Mouse (Mus musculus): ENCODE data around the gene Esr1. TPM values are rescaled to one million over a fixed set of nuclear protein-coding genes. Genes with fewer than 3 reads are reported as not detected.
"Not testable (repeated sequence)": the region's sequence is repeated elsewhere in the genome, so short reads cannot be mapped to it uniquely, and the experiment has no call there.

Esr1 gene
- polyA plus RNA-seq, 1 experiment from 2014 or later = 0.32 TPM

DNA sequence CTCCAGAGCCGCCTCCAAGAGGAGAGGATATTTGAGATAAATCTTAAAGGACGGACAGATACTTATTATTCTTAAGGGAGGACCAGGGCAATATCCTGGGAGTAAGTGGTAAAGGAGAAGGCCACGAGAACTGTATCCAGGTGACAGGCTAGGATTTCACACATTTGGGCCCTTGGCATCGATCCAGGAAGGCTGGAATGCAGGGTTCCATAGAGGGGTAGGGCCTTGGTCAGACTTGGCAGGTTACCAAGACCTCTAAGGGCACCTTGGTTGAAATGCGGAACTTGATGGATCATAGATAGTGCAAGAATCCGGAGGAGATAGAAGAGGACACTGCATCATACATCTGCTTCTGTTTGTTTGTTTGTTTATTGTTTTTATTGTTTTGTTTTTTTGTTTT, 24.3 kb downstream of the Esr1 start:
- ATAC-seq (ENCODE audit: insufficient read depth) = no peak
- no peaks in the 10 kb centered on the region for H3K36me3 ChIP-seq (replicated peaks)
- no peaks in the 10 kb centered on the region for H3K4me1 ChIP-seq (replicated peaks)
- no peaks in the 10 kb centered on the region for H3K9me3 ChIP-seq (replicated peaks)
- H3K9ac ChIP-seq = no peak overlapping the region
- no peak overlapping the region for H3K27ac ChIP-seq (replicated peaks)
- no peaks in the 10 kb centered on the region for H3K27me3 ChIP-seq
- H3K4me3 ChIP-seq (replicated peaks) = no peak overlapping the region
- 68% methylated on average over 6 of the region's 6 CpGs for WGBS (ENCODE audit: insufficient replicate concordance)
- no peak overlapping the region for H3K4me2 ChIP-seq

DNA sequence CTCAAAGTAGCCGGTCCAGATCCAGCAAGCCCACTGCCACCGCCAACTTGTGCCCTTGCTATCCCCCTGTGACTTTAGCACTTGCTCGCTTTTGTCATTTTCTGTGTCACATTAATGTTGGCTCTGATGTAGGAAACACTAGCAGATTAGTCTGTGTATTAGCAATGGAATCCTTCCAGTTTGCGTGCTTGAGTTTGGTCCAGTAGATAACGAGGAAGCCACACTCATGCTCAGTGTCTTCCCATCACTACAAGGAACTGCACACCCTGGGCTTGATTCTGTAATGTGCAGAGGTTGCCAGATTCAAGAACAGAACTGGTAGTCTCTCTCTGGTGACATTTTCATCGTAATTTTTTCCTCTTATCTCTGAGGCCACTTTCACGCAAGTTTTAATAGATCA, 34.7 kb downstream of the Esr1 start:
- H3K9me3 ChIP-seq (replicated peaks) = no peaks in the 10 kb centered on the region
- no peaks in the 10 kb centered on the region for H3K4me1 ChIP-seq (replicated peaks)
- no peak overlapping the region for H3K9ac ChIP-seq
- no peak for ATAC-seq (ENCODE audit: insufficient read depth)
- H3K4me3 ChIP-seq (replicated peaks) = no peak overlapping the region
- 65% methylated on average over 7 of the region's 7 CpGs for WGBS (ENCODE audit: insufficient replicate concordance)
- no peaks in the 10 kb centered on the region for H3K27me3 ChIP-seq
- H3K4me2 ChIP-seq = no peak overlapping the region
- H3K36me3 ChIP-seq (replicated peaks) = no peaks in the 10 kb centered on the region
- H3K27ac ChIP-seq (replicated peaks) = no peak overlapping the region

DNA sequence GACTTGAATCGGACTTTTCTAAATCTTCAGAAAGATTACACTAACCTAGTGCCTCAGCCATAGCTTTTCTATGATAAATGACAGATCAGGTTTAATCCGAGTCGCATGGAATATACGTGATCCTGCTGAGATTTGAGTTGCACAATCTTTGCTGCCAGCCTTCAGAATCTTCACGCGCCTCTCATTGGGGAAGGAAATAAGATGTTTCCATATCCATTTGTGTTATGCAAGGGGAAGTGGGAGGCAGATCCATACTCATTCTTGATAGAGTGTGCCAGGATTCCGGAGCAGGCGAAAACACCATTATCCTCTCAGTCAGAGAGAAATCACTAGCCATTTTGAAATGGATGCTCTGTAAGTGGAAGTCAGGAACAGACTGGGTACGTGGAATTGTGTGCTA, 35.5 kb downstream of the Esr1 start:
- ATAC-seq (ENCODE audit: insufficient read depth) = no peak
- no peak overlapping the region for H3K4me3 ChIP-seq (replicated peaks)
- 67% methylated on average over 9 of the region's 9 CpGs for WGBS (ENCODE audit: insufficient replicate concordance)
- H3K4me1 ChIP-seq (replicated peaks) = no peaks in the 10 kb centered on the region
- H3K27ac ChIP-seq (replicated peaks) = no peak overlapping the region
- H3K4me2 ChIP-seq = no peak overlapping the region
- no peaks in the 10 kb centered on the region for H3K9me3 ChIP-seq (replicated peaks)
- no peak overlapping the region for H3K9ac ChIP-seq
- H3K27me3 ChIP-seq = no peaks in the 10 kb centered on the region
- H3K36me3 ChIP-seq (replicated peaks) = no peaks in the 10 kb centered on the region

DNA sequence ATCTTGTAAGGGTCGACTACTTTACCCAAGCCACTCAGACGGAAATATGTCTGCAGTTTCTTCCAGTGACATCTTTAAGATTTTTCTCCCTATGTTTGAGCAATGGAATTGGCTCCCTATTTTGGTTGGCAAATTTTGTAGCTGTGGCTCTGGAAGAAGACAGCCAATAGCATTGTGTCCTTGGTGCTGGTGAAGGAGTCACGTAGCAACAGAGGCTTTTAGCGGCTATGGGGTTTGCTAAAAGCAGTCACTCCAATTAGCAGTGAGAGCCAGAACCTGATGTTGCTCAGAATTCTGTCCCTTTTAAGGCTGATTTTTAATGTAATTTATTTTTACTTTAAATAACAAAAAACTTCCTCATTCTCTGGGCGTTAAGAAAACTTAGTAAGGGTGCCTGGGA, 54.0 kb downstream of the Esr1 start:
- H3K27ac ChIP-seq (replicated peaks) = no peak overlapping the region
- no peak overlapping the region for H3K4me2 ChIP-seq
- WGBS (ENCODE audit: insufficient replicate concordance) = 60% methylated on average over 5 of the region's 5 CpGs
- ATAC-seq (ENCODE audit: insufficient read depth) = no peak
- H3K4me3 ChIP-seq (replicated peaks) = no peak overlapping the region
- H3K9me3 ChIP-seq (replicated peaks) = no peaks in the 10 kb centered on the region
- H3K36me3 ChIP-seq (replicated peaks) = no peaks in the 10 kb centered on the region
- H3K4me1 ChIP-seq (replicated peaks) = no peaks in the 10 kb centered on the region
- no peaks in the 10 kb centered on the region for H3K27me3 ChIP-seq
- no peak overlapping the region for H3K9ac ChIP-seq

DNA sequence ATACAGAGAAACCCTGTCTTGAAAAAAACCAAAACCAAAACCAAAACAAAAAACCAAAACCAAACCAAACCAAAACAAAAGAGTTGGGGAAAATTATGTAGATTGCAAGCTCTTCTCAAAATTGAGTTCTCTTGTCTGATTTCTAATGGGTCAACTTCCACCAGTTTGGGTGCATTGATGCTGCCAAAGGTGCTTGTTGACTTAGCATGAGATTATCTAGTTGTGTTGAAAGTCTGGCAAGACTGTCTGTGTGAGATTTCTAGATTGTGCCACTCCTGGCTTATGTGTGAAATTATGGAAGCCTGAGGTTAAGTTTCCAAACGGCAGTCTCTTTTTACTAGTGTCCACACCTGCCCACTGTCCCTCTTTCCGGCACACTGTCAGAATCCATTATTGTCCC, 55.6 kb downstream of the Esr1 start:
- ATAC-seq (ENCODE audit: insufficient read depth) = no peak
- WGBS (ENCODE audit: insufficient replicate concordance) = 72% methylated on average over 2 of the region's 2 CpGs
- Histone ChIP-seq H3K4me2 (no peak overlapping the region), H3K36me3 (replicated peaks) (no peaks in the 10 kb centered on the region), H3K27ac (replicated peaks) (no peak overlapping the region), H3K4me1 (replicated peaks) (no peaks in the 10 kb centered on the region), H3K9ac (no peak overlapping the region), H3K4me3 (replicated peaks) (no peak overlapping the region), H3K27me3 (no peaks in the 10 kb centered on the region), H3K9me3 (replicated peaks) (no peaks in the 10 kb centered on the region)

DNA sequence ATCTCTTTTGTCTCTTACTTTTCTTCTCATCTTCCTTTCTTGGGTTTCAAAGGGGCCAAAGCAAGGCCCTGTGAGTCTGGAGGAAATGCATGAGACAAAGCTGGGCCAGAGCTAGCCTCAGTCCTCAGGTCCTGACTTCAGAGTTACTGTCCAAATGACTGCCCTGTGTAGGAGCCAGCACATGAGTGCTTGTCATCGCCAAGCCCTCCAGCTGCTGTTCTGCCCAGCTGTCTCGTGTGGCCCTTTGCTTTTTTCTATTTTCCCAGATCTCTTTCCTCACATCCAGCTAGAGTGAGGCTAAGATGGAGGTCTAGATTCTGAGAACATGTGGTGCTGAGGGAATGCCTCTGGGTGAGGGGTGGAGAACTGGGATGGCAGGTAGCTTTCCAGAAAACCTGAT, 58.7 kb downstream of the Esr1 start:
- Histone ChIP-seq H3K9ac (no peak overlapping the region), H3K27me3 (no peaks in the 10 kb centered on the region), H3K27ac (replicated peaks) (no peak overlapping the region), H3K9me3 (replicated peaks) (no peaks in the 10 kb centered on the region), H3K4me3 (replicated peaks) (no peak overlapping the region), H3K4me1 (replicated peaks) (no peaks in the 10 kb centered on the region), H3K36me3 (replicated peaks) (no peaks in the 10 kb centered on the region), H3K4me2 (no peak overlapping the region)
- WGBS (ENCODE audit: insufficient replicate concordance) = 55% methylated on average over 2 of the region's 2 CpGs
- ATAC-seq (ENCODE audit: insufficient read depth) = no peak

DNA sequence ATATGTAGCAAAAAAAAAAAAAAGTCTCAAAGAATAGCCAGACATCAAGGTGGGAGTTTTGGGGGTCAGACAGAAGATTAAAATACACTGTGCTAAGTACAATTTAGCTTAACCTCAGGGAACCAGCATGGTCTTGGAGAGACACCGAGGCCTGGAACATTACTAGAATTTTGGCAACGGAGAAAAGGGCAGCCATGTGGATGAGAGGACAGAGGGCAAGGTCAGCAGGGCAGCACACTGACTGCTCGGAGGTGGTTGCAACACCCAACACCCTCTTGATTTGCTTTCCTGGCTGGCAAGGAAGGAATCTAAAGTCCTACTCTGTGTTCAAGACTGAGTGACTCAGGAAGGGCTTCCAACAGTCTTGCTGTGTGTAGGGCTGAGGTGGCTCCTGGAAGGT, 60.5 kb downstream of the Esr1 start:
- Histone ChIP-seq H3K27ac (replicated peaks) (no peak overlapping the region), H3K36me3 (replicated peaks) (no peaks in the 10 kb centered on the region), H3K27me3 (no peaks in the 10 kb centered on the region), H3K4me1 (replicated peaks) (no peaks in the 10 kb centered on the region), H3K9ac (no peak overlapping the region), H3K4me3 (replicated peaks) (no peak overlapping the region), H3K4me2 (no peak overlapping the region), H3K9me3 (replicated peaks) (no peaks in the 10 kb centered on the region)
- WGBS (ENCODE audit: insufficient replicate concordance) = 55% methylated on average over 3 of the region's 3 CpGs
- no peak for ATAC-seq (ENCODE audit: insufficient read depth)

DNA sequence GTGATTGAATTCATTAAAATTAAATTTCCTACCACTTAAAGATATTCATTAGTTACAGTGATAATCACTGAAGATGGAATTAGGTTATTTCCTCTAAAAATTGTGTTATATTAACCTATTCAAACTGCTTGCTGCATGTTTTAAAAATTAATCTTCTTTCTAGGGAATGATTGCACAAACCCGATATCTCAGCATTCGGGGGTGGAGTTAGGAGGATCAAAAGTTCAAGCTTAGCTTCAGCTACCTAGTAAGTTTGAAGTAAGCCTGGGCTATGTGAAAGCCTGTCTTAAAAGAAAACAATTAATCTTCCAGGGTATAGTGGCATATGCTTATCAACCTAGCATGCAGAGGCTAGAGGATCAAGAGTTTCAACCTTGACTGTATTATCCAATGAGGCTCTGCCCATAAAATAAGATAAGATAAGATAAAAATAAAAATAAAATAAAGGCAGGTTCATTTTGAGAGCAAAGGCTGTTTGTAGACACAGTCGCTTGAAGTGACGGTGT, 62.0 kb downstream of the Esr1 start:
- ATAC-seq (ENCODE audit: insufficient read depth) = no peak
- Histone ChIP-seq H3K4me3 (replicated peaks) (no peak overlapping the region), H3K27ac (replicated peaks) (no peak overlapping the region), H3K27me3 (no peaks in the 10 kb centered on the region), H3K4me2 (no peak overlapping the region), H3K36me3 (replicated peaks) (no peaks in the 10 kb centered on the region), H3K9me3 (replicated peaks) (no peaks in the 10 kb centered on the region), H3K9ac (no peak overlapping the region), H3K4me1 (replicated peaks) (no peaks in the 10 kb centered on the region)
- WGBS (ENCODE audit: insufficient replicate concordance) = 65% methylated on average over 4 of the region's 4 CpGs

DNA sequence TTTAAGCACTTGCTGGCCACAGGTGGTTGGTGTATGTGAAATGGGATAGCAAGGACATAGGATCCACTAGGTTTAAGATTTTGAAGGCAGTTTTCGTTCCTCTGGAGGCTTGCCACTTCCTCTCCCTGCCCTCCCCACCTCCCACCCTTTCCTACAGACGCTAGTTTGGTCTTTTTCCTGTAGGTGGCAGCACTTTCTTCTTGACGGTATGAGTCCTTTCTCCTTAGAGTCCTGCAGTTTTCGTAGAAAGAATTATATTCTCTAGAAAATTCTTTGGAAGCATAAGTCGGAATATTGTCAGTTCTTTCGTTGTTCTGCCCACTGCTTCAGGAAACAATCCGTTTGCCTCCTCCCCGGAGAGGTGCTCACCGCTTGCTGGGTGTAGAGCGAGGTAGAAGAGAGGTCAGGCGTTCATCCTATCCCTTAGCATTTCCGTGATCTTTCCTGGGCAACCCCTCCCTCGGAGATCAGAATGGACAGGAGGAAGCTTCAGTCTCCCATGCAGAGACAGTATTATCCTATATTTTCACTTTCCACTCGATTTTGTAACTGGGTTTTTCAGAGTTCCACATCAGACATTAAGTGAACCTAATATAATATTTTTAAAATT, 63.7 kb downstream of the Esr1 start:
- H3K27ac ChIP-seq (replicated peaks); H3K4me1 ChIP-seq (replicated peaks); ATAC-seq (ENCODE audit: insufficient read depth); H3K4me2 ChIP-seq; H3K27me3 ChIP-seq; H3K9me3 ChIP-seq (replicated peaks); H3K36me3 ChIP-seq (replicated peaks); H3K9ac ChIP-seq; H3K4me3 ChIP-seq (replicated peaks): not testable (repeated sequence)
- 15% methylated on average over 14 of the region's 14 CpGs for WGBS (ENCODE audit: insufficient replicate concordance)

DNA sequence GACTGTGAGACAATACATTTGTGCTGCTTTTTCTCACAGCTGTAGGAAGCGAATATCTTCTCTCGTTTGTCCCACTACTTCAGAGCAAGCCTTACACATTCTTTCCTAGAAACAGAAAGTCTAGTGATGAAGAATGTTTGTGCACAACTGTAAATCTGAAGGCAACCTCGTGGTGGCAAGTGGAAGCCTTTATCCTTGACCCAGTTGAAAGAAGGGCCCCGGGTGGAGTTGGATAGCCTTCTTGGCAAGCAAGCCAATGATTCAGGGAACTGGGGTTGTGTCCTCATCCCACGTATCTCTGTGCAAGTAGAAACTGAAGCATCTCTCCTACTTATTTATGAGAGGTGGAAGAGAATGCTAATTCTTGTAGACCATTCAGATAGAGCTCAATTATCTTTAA, 71.7 kb downstream of the Esr1 start:
- no peak overlapping the region for H3K4me3 ChIP-seq (replicated peaks)
- no peak overlapping the region for H3K4me2 ChIP-seq
- no peaks in the 10 kb centered on the region for H3K9me3 ChIP-seq (replicated peaks)
- no peaks in the 10 kb centered on the region for H3K36me3 ChIP-seq (replicated peaks)
- WGBS (ENCODE audit: insufficient replicate concordance) = 51% methylated on average over 5 of the region's 5 CpGs
- no peaks in the 10 kb centered on the region for H3K27me3 ChIP-seq
- ATAC-seq (ENCODE audit: insufficient read depth) = no peak
- H3K4me1 ChIP-seq (replicated peaks) = no peaks in the 10 kb centered on the region
- H3K9ac ChIP-seq = no peak overlapping the region
- no peak overlapping the region for H3K27ac ChIP-seq (replicated peaks)

DNA sequence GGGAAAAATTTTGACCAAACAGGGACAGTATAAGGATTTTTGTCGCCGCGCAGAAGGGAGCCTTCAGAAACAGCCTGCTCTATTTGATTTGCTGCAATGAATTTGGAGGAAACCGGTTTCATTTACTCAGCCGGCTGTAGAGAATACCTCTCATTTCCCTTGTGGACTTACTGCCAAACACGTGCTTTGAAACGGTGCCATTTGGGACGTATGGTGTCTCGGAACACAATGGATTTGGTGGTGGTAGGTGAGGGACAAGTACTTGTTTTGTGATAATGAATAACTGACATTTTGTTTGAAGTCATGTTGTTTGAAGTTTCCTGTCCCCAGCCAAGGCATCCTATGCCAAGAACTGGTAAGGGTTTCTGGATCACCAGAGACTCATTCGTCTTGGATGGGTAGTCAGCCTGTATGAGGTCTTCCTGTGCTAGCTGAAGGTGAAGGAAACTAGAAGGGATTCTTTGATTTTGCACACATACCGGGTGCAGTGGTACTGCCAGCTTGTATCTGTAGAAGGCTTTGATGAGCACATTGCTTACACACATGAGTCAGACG, 72.4 kb downstream of the Esr1 start:
- Histone ChIP-seq H3K36me3 (replicated peaks) (no peaks in the 10 kb centered on the region), H3K4me3 (replicated peaks) (no peak overlapping the region), H3K9me3 (replicated peaks) (no peaks in the 10 kb centered on the region), H3K4me2 (no peak overlapping the region), H3K27me3 (no peaks in the 10 kb centered on the region), H3K9ac (no peak overlapping the region), H3K27ac (replicated peaks) (no peak overlapping the region), H3K4me1 (replicated peaks) (no peaks in the 10 kb centered on the region)
- ATAC-seq (ENCODE audit: insufficient read depth) = no peak
- 77% methylated on average over 12 of the region's 12 CpGs for WGBS (ENCODE audit: insufficient replicate concordance)

DNA sequence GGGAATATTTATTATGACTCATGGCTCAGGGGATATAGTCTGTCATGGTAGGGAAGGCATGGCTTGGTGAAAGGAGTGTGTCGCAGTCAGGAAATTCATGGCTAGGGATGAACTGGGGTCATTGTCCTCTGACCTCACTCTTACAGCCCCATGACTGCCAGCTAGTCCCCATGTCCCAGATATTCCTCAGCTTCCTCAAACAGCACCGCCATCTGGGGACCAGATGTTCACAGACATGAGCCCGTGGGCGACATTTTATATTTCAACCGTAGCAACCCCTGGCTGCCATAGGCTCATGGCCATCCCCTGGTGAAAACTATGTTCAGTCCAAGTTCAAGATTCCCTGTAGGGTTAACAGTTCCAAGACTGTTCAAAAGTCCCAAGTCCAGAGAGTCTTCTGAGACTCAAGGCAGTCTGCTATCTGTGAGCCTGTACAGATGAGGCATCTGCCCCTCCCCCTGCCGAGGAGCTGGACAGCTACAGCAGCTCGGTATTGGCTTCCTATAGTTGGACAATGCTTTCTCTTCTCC, 83.0 kb downstream of the Esr1 start:
- Histone ChIP-seq H3K36me3 (replicated peaks) (no peaks in the 10 kb centered on the region), H3K9me3 (replicated peaks) (no peaks in the 10 kb centered on the region), H3K27me3 (no peaks in the 10 kb centered on the region), H3K4me2 (no peak overlapping the region), H3K27ac (replicated peaks) (no peak overlapping the region), H3K4me1 (replicated peaks) (no peaks in the 10 kb centered on the region), H3K9ac (no peak overlapping the region), H3K4me3 (replicated peaks) (no peak overlapping the region)
- no peak for ATAC-seq (ENCODE audit: insufficient read depth)
- 69% methylated on average over 7 of the region's 7 CpGs for WGBS (ENCODE audit: insufficient replicate concordance)
